Mouse (Mus musculus) midbrain, embryonic 12.5 days (tissue): ENCODE results near the gene Wfdc15b. TPM values are rescaled to one million over a fixed set of nuclear protein-coding genes. Genes with fewer than 3 reads are reported as not detected.

Experiments used
- ATAC-seq: fragments of 200-750 bp; cut with Nextera tagmentation; 2 replicates; pipeline ENCODE4 v1.8.0; 2017; ENCODE audit warnings: low read depth, moderate TSS enrichment, moderate library complexity; ENCODE audit not compliant: low FRiP score
- H3K27ac ChIP-seq: fragments of 300-500 bp; sonication (generic); replicated peaks from 2 replicates; pipeline ENCODE4 v1.5.1; 2016; ENCODE audit warnings: mild to moderate bottlenecking
- H3K27me3 ChIP-seq: fragments of 300-500 bp; sonication (generic); 2 replicates; pipeline ENCODE4 v1.6.1; 2016; ENCODE audit warnings: mild to moderate bottlenecking
- H3K36me3 ChIP-seq: fragments of 300-500 bp; sonication (generic); 2 replicates; pipeline ENCODE4 v1.6.1; 2016
- H3K4me1 ChIP-seq: fragments of 300-500 bp; sonication (generic); 2 replicates; pipeline ENCODE4 v1.6.1; 2016
- H3K4me2 ChIP-seq: fragments of 300-500 bp; sonication (generic); replicated peaks from 2 replicates; pipeline ENCODE4 v1.6.1; 2016; ENCODE audit warnings: mild to moderate bottlenecking, moderate library complexity
- H3K4me3 ChIP-seq: fragments of 300-500 bp; sonication (generic); 2 replicates; pipeline ENCODE4 v1.5.1; 2016; ENCODE audit warnings: mild to moderate bottlenecking
- H3K9ac ChIP-seq: fragments of 300-500 bp; sonication (generic); replicated peaks from 2 replicates; pipeline ENCODE4 v1.6.1; 2016; ENCODE audit warnings: mild to moderate bottlenecking, moderate library complexity
- H3K9me3 ChIP-seq: fragments of 300-500 bp; sonication (generic); 2 replicates; pipeline ENCODE4 v1.6.1; 2016; ENCODE audit warnings: mild to moderate bottlenecking
- WGBS: fragments of 180-500 bp; shearing (Covaris S2); methylation state at CpG from one replicate; pipeline ENCODE4 v1.1.7; 2016; 5-methylcytosine and 5-hydroxymethylcytosine counted together
- polyA plus RNA-seq: library from polyadenylated mRNA; unstranded; fragments of >200 nt; fragmentation: Nextera tagmentation; extraction: Ambion mirVana; gene quantifications from 2 replicates; pipeline ENCODE4 v1.2.1, GENCODE M21; 2016

The Wfdc15b gene
- polyA plus RNA-seq, 1 experiment from 2014 or later = not detected

- Histone ChIP-seq H3K36me3 (no peaks in the 10 kb centered on the region), H3K9ac (no peak overlapping the region), H3K9me3 (no peaks in the 10 kb centered on the region), H3K27me3 (no peaks in the 10 kb centered on the region), H3K27ac (no peak overlapping the region), H3K4me1 (no peaks in the 10 kb centered on the region), H3K4me2 (no peak overlapping the region), H3K4me3 (no peak overlapping the region)
- ATAC-seq = no peak
- WGBS = 89% methylated on average over 5 of the region's 5 CpGs
Observed at GRCm38 (mm10) chr2:164195971-164196699, 25.3 kb downstream of the Wfdc15b start.

GRCm38 (mm10) chr2:164194959-164195630, 26.4 kb downstream of the Wfdc15b start:
- Histone ChIP-seq H3K4me3 (no peak overlapping the region), H3K4me1 (no peaks in the 10 kb centered on the region), H3K9me3 (no peaks in the 10 kb centered on the region), H3K4me2 (no peak overlapping the region), H3K36me3 (no peaks in the 10 kb centered on the region), H3K27ac (no peak overlapping the region), H3K9ac (no peak overlapping the region), H3K27me3 (no peaks in the 10 kb centered on the region)
- 84% methylated on average over 5 of the region's 5 CpGs for WGBS
- ATAC-seq = no peak

GRCm38 (mm10) chr2:164192279-164192678, 29.2 kb downstream of the Wfdc15b start:
- Histone ChIP-seq H3K27me3 (no peaks in the 10 kb centered on the region), H3K4me3 (no peak overlapping the region), H3K4me1 (no peaks in the 10 kb centered on the region), H3K36me3 (no peaks in the 10 kb centered on the region), H3K27ac (no peak overlapping the region), H3K4me2 (no peak overlapping the region), H3K9me3 (no peaks in the 10 kb centered on the region), H3K9ac (no peak overlapping the region)
- ATAC-seq = no peak

GRCm38 (mm10) chr2:164190576-164190975, 30.9 kb downstream of the Wfdc15b start, which contains the start of gene Wfdc12:
Gene Wfdc12, minus strand, starts transcription at chr2:164190608.
- no peak within 1 kb of the TSS for H3K9ac ChIP-seq
- no peaks in the 10 kb centered on the region for H3K4me1 ChIP-seq
- no peaks in the 10 kb centered on the region for H3K9me3 ChIP-seq
- no peak within 1 kb of the TSS for H3K4me2 ChIP-seq
- no peaks in the 10 kb centered on the region for H3K27me3 ChIP-seq
- no peak within 1 kb of the TSS for H3K4me3 ChIP-seq
- H3K36me3 ChIP-seq = no peaks in the 10 kb centered on the region
- ATAC-seq = no peak
- WGBS = 86% methylated on average over 6 of the region's 6 CpGs
- no peak within 1 kb of the TSS for H3K27ac ChIP-seq

- Histone ChIP-seq H3K9ac (no peak overlapping the region), H3K4me2 (no peak overlapping the region), H3K27me3 (0 out of 2 replicates have a peak, but pooled peaks cover 3% of the 10 kb centered on the region), H3K4me1 (peaks cover 10% of the 10 kb centered on the region; the same call in 1 of the 2 replicates), H3K9me3 (no peaks in the 10 kb centered on the region), H3K4me3 (no peak overlapping the region), H3K27ac (no peak overlapping the region), H3K36me3 (no peaks in the 10 kb centered on the region)
- WGBS = 31% methylated on average over 5 of the region's 5 CpGs
- ATAC-seq = no peak
Observed at GRCm38 (mm10) chr2:164188722-164189121, 32.7 kb downstream of the Wfdc15b start.

- H3K4me2 ChIP-seq = no peak overlapping the region
- H3K27ac ChIP-seq = no peak overlapping the region
- ATAC-seq = no peak
Observed at GRCm38 (mm10) chr2:164184145-164184719, 37.2 kb downstream of the Wfdc15b start.

GRCm38 (mm10) chr2:164183340-164183739, 38.1 kb downstream of the Wfdc15b start:
- Histone ChIP-seq H3K4me1 (peaks cover 10% of the 10 kb centered on the region; the same call in 1 of the 2 replicates), H3K9ac (no peak overlapping the region), H3K4me2 (no peak overlapping the region), H3K27ac (no peak overlapping the region), H3K9me3 (no peaks in the 10 kb centered on the region), H3K36me3 (no peaks in the 10 kb centered on the region), H3K27me3 (peaks cover 10% of the 10 kb centered on the region; the same call in 1 of the 2 replicates), H3K4me3 (no peak overlapping the region)
- WGBS = 79% methylated on average over 9 of the region's 9 CpGs
- ATAC-seq = no peak

More at GRCm38 (mm10) chr2:164184145-164184719, 37.2 kb downstream of the Wfdc15b start:
- Histone ChIP-seq H3K9me3 (no peaks in the 10 kb centered on the region), H3K4me3 (no peak overlapping the region), H3K9ac (no peak overlapping the region), H3K4me1 (peaks cover 10% of the 10 kb centered on the region; the same call in 1 of the 2 replicates), H3K36me3 (no peaks in the 10 kb centered on the region), H3K27me3 (peaks cover 10% of the 10 kb centered on the region; the same call in 1 of the 2 replicates)
- WGBS = 38% methylated on average over 9 of the region's 9 CpGs

GRCm38 (mm10) chr2:164182692-164183255, 38.7 kb downstream of the Wfdc15b start, which contains the start of gene Wfdc5:
Gene Wfdc5, minus strand, starts transcription at chr2:164182742.
- no peak for ATAC-seq
- H3K4me2 ChIP-seq = no peak within 1 kb of the TSS
- H3K9me3 ChIP-seq = no peaks in the 10 kb centered on the region
- H3K27me3 ChIP-seq = peaks cover 12% of the 10 kb centered on the region
- H3K4me3 ChIP-seq = no peak within 1 kb of the TSS
- H3K36me3 ChIP-seq = no peaks in the 10 kb centered on the region
- 71% methylated on average over 7 of the region's 7 CpGs for WGBS
- H3K4me1 ChIP-seq = peaks cover 10% of the 10 kb centered on the region; the same call in 1 of the 2 replicates
- H3K27ac ChIP-seq = no peak within 1 kb of the TSS
- H3K9ac ChIP-seq = no peak within 1 kb of the TSS

- no peaks in the 10 kb centered on the region for H3K9me3 ChIP-seq
- peaks cover 10% of the 10 kb centered on the region; the same call in 1 of the 2 replicates for H3K4me1 ChIP-seq
- H3K4me2 ChIP-seq = no peak overlapping the region
- no peak overlapping the region for H3K9ac ChIP-seq
- no peak overlapping the region for H3K4me3 ChIP-seq
- WGBS = 92% methylated on average over 4 of the region's 4 CpGs
- H3K36me3 ChIP-seq = no peaks in the 10 kb centered on the region
- H3K27ac ChIP-seq = no peak overlapping the region
- H3K27me3 ChIP-seq = peaks cover 15% of the 10 kb centered on the region
- no peak for ATAC-seq
Observed at GRCm38 (mm10) chr2:164180770-164181169, 40.7 kb downstream of the Wfdc15b start.

GRCm38 (mm10) chr2:164180124-164180523, 41.3 kb downstream of the Wfdc15b start:
- no peak overlapping the region for H3K4me3 ChIP-seq
- H3K4me1 ChIP-seq = peaks cover 10% of the 10 kb centered on the region; the same call in 1 of the 2 replicates
- 41% methylated on average over 3 of the region's 3 CpGs for WGBS
- ATAC-seq = no peak
- peaks cover 15% of the 10 kb centered on the region for H3K27me3 ChIP-seq
- H3K9ac ChIP-seq = no peak overlapping the region
- no peaks in the 10 kb centered on the region for H3K9me3 ChIP-seq
- no peaks in the 10 kb centered on the region for H3K36me3 ChIP-seq
- no peak overlapping the region for H3K27ac ChIP-seq
- H3K4me2 ChIP-seq = no peak overlapping the region

GRCm38 (mm10) chr2:164177831-164178230, 43.6 kb downstream of the Wfdc15b start:
- no peaks in the 10 kb centered on the region for H3K9me3 ChIP-seq
- H3K27ac ChIP-seq = no peak overlapping the region
- no peak overlapping the region for H3K4me2 ChIP-seq
- no peak overlapping the region for H3K4me3 ChIP-seq
- no peaks in the 10 kb centered on the region for H3K36me3 ChIP-seq
- peaks cover 17% of the 10 kb centered on the region; the same call in 1 of the 2 replicates for H3K27me3 ChIP-seq
- H3K9ac ChIP-seq = no peak overlapping the region
- ATAC-seq = no peak
- peaks cover 4% of the 10 kb centered on the region; the same call in 1 of the 2 replicates for H3K4me1 ChIP-seq
- WGBS = 87% methylated on average over 5 of the region's 5 CpGs
